Mouse (Mus musculus): Measurements from ENCODE around the gene Srgap2.
A peak's percentile ranks its signal among the peaks of the same experiment; 100 is the strongest.
"Not testable (repeated sequence)": the region's sequence is repeated elsewhere in the genome, so short reads cannot be mapped to it uniquely, and the experiment has no call there.

Srgap2 gene

GRCm38 (mm10) chr1:131288938-131289337 lies 238.2 kb downstream of the Srgap2 start:
- DNase-seq (ENCODE audit: low spot score) = no peak

- DNase-seq (ENCODE audit: low spot score) = no peak
Observed at GRCm38 (mm10) chr1:131287267-131287666, 239.9 kb downstream of the Srgap2 start.

GRCm38 (mm10) chr1:131286803-131287202 lies 240.3 kb downstream of the Srgap2 start:
- no peak for DNase-seq (ENCODE audit: low spot score)

- DNase-seq (ENCODE audit: low spot score) = no peak
Observed at GRCm38 (mm10) chr1:131284616-131285015, 242.5 kb downstream of the Srgap2 start.

GRCm38 (mm10) chr1:131284167-131284566 lies 243.0 kb downstream of the Srgap2 start:
- DNase-seq (ENCODE audit: low spot score) = no peak

GRCm38 (mm10) chr1:131281731-131282130 lies 245.4 kb downstream of the Srgap2 start:
- no peak for DNase-seq (ENCODE audit: low spot score)

- no peak for DNase-seq (ENCODE audit: low spot score)
Observed at GRCm38 (mm10) chr1:131280280-131280679, 246.9 kb downstream of the Srgap2 start.

GRCm38 (mm10) chr1:131279456-131279776 lies 247.7 kb downstream of the Srgap2 start, which contains the start of gene Ikbke:
Gene Ikbke (minus strand): TSS chr1:131279606.
- no peak for DNase-seq (ENCODE audit: low spot score)

GRCm38 (mm10) chr1:131278606-131279455 lies 248.3 kb downstream of the Srgap2 start:
- DNase-seq (ENCODE audit: low spot score) = no peak

- no peak for DNase-seq (ENCODE audit: low spot score)
Observed at GRCm38 (mm10) chr1:131276831-131277230, 250.3 kb downstream of the Srgap2 start.

GRCm38 (mm10) chr1:131275577-131275976 lies 251.6 kb downstream of the Srgap2 start:
- DNase-seq (ENCODE audit: low spot score) = no peak

GRCm38 (mm10) chr1:131274725-131275539 lies 252.2 kb downstream of the Srgap2 start:
- no peak for DNase-seq (ENCODE audit: low spot score)

GRCm38 (mm10) chr1:131269797-131270578 lies 257.2 kb downstream of the Srgap2 start:
- DNase-seq (ENCODE audit: low spot score) = peak; percentile 83

- DNase-seq (ENCODE audit: low spot score) = no peak
Observed at GRCm38 (mm10) chr1:131268776-131269175, 258.4 kb downstream of the Srgap2 start.

- no peak for DNase-seq (ENCODE audit: low spot score)
Observed at GRCm38 (mm10) chr1:131263905-131264304, 263.2 kb downstream of the Srgap2 start.

GRCm38 (mm10) chr1:131260309-131260656 lies 266.9 kb downstream of the Srgap2 start:
- DNase-seq (ENCODE audit: low spot score) = peak; percentile 68

- no peak for DNase-seq (ENCODE audit: low spot score)
Observed at GRCm38 (mm10) chr1:131259632-131260308, 267.4 kb downstream of the Srgap2 start.

GRCm38 (mm10) chr1:131257288-131257687 lies 269.9 kb downstream of the Srgap2 start:
- no peak for DNase-seq (ENCODE audit: low spot score)

- DNase-seq (ENCODE audit: low spot score) = not testable (repeated sequence)
Observed at GRCm38 (mm10) chr1:131252516-131253250, 274.5 kb downstream of the Srgap2 start.

GRCm38 (mm10) chr1:131246433-131247395 lies 280.4 kb downstream of the Srgap2 start:
- peak; percentile 59 for DNase-seq (ENCODE audit: low spot score)
